Mouse (Mus musculus) left cerebral cortex, adult 9 months (tissue): ENCODE results near the gene Dbt.
"Not testable (repeated sequence)": the region's sequence is repeated elsewhere in the genome, so short reads cannot be mapped to it uniquely, and the experiment has no call there.

ENCODE experiments used
- DNase-seq, 2 experiments: peaks; one replicate each; pipeline ENCODE4 v3.0.0; 2022; ENCODE audit warnings: low spot score in 2 of 2

The Dbt gene

GRCm38 (mm10) chr3:116542070-116542469 lies 29.2 kb downstream of the Dbt start:
- no peak for DNase-seq

GRCm38 (mm10) chr3:116542532-116542931 lies 29.7 kb downstream of the Dbt start:
- no peak for DNase-seq

DNA sequence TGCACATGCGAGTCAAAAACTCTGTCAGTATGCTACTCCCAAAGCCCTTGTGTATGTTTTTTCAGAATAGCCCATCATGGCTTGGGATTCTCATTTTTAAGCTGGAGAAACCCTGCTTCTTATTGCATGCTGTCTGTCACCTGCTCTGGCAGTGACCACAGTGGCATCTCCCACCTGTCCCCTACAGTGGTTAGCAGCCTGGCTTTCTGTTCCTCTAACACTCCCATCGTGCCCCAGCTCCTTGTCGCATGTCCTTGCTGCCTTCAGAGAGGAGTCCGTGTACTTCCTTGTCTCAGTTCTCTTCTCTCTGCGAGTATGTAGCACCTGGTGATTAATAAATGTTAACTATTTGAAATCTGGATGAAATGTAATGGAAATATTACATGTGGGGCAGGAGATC lies 34.6 kb downstream of the Dbt start:
- DNase-seq: no peak

GRCm38 (mm10) chr3:116551362-116551761 lies 38.5 kb downstream of the Dbt start:
- DNase-seq: peak in 1 of 2 experiments; percentile 12

GRCm38 (mm10) chr3:116561315-116561714 lies 48.4 kb downstream of the Dbt start:
- DNase-seq: not testable (repeated sequence)

DNA sequence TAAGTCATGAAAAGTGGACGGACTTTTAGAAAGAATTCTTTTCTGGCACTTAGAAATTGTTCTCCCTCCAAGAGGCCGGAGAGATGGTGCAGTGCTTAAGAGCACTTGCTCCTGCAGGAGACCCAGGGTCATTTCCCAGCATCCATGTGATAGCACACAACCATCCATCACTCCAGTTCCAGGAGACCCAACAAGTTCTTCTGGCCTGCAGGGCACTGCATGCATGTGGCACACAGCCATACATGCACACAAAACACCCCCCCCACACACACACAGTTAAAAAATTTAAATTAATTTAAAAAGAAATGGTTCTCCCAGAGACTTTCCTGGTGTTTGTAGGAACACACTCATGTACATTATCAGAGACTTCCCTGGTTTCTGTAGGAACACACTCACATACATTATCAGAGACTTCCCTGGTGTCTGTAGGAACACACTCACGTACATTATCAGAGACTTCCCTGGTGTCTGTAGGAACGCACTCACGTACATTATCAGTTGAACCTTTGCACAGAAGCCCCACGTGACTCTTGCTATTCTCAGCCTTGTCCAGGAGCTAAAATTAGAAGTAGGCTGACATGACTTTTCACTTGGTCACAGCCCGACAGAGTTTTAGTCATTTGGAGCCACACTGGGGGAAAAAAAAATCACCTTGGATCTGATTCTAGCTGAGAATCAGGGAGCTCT lies 49.7 kb downstream of the Dbt start, which contains the start of gene Lrrc39:
Gene Lrrc39 (plus strand): TSS at position 566 of the 687 bp plus-strand sequence.
- DNase-seq: no peak

DNA sequence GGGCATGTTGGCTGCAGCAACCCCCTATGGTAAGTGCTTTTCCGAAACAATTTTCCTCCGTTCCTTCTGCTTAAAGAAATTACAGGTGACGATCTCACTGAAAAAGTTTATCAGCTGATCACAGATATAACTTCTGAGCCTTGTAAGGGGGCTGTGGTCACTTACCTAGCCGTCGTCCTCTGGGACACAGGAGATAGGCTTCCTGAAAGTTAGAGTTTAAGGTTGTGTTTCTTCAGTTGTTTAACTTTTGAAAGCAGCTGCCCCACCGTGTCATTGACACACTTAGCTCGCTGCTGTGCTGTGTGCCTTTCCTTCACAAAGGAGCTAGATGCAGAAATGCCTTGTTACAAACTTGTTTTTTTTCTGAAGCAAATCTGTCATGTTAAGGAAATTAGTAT lies 50.2 kb downstream of the Dbt start:
- no peak for DNase-seq

DNA sequence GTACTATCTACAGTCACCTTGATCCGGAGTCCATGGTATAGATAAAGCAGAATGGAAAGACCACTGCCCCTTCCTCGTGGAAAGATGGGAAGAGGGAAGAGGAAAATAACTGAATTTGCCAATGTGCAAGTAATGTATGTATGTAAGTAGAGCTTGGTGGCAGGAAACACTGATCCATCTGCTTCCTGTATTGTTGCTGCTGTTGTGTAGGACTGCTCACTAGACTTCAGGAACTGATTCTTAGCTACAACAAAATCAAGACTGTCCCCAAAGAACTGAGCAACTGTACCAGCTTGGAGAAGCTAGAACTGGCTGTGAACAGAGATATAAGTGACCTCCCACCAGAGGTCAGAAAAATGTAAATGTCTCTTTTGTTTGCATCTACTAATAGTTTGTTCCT lies 57.8 kb downstream of the Dbt start:
- no peak for DNase-seq

DNA sequence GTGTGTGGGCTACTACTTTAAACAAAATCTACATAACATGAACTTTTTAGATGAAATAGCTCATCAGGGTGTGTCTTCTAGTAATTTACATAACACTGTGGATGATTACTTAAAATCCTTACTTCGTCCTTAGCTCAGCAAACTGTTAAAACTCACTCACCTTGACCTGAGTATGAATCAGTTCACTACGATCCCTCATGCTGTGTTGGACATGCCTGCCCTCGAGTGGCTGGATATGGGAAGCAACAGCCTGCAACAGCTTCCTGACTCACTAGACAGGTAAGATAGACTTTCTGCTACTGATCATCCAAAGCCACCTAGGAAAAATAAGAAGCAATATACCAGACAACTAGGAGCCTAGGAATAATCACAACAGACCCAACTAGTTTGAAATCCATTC lies 64.4 kb downstream of the Dbt start:
- no peak for DNase-seq

GRCm38 (mm10) chr3:116582201-116582600 lies 69.3 kb downstream of the Dbt start:
- peak; percentile 25 to 58 for DNase-seq

DNA sequence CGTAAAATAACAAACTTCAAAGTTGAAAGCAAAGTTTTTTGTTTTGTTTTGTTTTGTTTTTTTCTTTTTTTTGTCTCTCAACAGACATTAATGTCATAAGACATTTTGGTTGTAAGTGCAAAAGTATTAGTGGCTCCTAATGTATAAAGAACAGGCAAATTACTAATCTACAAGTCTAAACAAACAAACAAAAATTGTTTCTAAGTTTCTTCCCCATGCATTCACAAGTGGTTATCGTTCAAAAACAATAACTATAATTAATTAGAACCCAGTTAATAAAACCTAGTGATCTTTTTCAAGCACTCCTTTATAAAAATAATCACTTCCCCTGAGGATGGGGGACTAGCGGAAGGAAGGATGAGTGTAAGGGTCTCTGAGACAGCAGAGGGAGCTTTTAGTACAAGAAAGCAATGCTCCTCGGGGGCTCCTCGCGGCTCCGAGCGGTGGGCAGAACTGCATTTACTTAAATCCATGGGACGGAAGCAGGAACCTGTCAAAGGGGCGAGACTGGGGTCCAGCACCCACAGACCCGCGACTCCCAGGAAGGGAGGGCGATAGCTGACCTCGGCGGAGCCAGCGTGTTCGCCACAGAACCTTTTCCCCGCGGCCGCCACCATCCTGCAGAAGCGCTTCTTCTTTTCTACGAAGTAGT lies 81.3 kb downstream of the Dbt start:
- no peak for DNase-seq

GRCm38 (mm10) chr3:116594728-116595602 lies 82.1 kb downstream of the Dbt start, which contains the start of gene Sass6:
Gene Sass6 (plus strand): TSS chr3:116594982.
- peak; percentile 83 to 98 for DNase-seq

GRCm38 (mm10) chr3:116595603-116595991 lies 82.7 kb downstream of the Dbt start:
- no peak for DNase-seq
